Mouse (Mus musculus) midbrain, embryonic 12.5 days (tissue): ENCODE data around the gene Etv2. TPM values are rescaled to one million over a fixed set of nuclear protein-coding genes. Genes with fewer than 3 reads are reported as not detected.

Experiments used
- ATAC-seq: fragments of 200-750 bp; cut with Nextera tagmentation; 2 replicates; pipeline ENCODE4 v1.8.0; 2017; ENCODE audit warnings: low read depth, moderate TSS enrichment, moderate library complexity; ENCODE audit not compliant: low FRiP score
- H3K27ac ChIP-seq: fragments of 300-500 bp; sonication (generic); replicated peaks from 2 replicates; pipeline ENCODE4 v1.5.1; 2016; ENCODE audit warnings: mild to moderate bottlenecking
- H3K27me3 ChIP-seq: fragments of 300-500 bp; sonication (generic); 2 replicates; pipeline ENCODE4 v1.6.1; 2016; ENCODE audit warnings: mild to moderate bottlenecking
- H3K36me3 ChIP-seq: fragments of 300-500 bp; sonication (generic); 2 replicates; pipeline ENCODE4 v1.6.1; 2016
- H3K4me1 ChIP-seq: fragments of 300-500 bp; sonication (generic); 2 replicates; pipeline ENCODE4 v1.6.1; 2016
- H3K4me2 ChIP-seq: fragments of 300-500 bp; sonication (generic); replicated peaks from 2 replicates; pipeline ENCODE4 v1.6.1; 2016; ENCODE audit warnings: mild to moderate bottlenecking, moderate library complexity
- H3K4me3 ChIP-seq: fragments of 300-500 bp; sonication (generic); 2 replicates; pipeline ENCODE4 v1.5.1; 2016; ENCODE audit warnings: mild to moderate bottlenecking
- H3K9ac ChIP-seq: fragments of 300-500 bp; sonication (generic); replicated peaks from 2 replicates; pipeline ENCODE4 v1.6.1; 2016; ENCODE audit warnings: mild to moderate bottlenecking, moderate library complexity
- H3K9me3 ChIP-seq: fragments of 300-500 bp; sonication (generic); 2 replicates; pipeline ENCODE4 v1.6.1; 2016; ENCODE audit warnings: mild to moderate bottlenecking
- WGBS: fragments of 180-500 bp; shearing (Covaris S2); methylation state at CpG from one replicate; pipeline ENCODE4 v1.1.7; 2016; 5-methylcytosine and 5-hydroxymethylcytosine counted together
- polyA plus RNA-seq: library from polyadenylated mRNA; unstranded; fragments of >200 nt; fragmentation: Nextera tagmentation; extraction: Ambion mirVana; gene quantifications from 2 replicates; pipeline ENCODE4 v1.2.1, GENCODE M21; 2016

The Etv2 gene
- polyA plus RNA-seq, 1 experiment from 2014 or later = not detected

DNA sequence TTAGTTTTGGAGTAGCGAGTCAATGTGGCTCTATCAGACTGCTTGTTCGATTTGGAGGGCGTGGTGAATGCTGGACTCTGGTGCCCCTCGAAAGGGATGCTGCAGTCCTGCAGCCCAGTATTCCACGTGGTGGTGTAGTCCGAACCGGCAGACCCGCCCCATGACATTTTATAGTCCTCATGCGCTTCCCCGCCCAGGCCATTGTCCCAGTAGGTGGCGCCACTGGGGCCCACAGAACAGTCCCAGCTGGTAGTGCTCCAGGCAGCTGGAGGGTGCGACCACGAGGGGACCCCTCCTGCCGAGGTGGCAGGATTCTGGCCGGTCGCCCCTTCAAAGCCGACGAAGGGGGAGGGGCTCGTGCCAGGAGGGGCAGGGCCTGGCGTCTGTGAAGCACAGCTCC is 1.0 kb downstream of the Etv2 start:
- peak overlapping the region; percentile 38 for H3K4me2 ChIP-seq
- peaks cover 7% of the 10 kb centered on the region for H3K4me1 ChIP-seq
- no peak overlapping the region for H3K27ac ChIP-seq
- peaks cover 83% of the 10 kb centered on the region for H3K27me3 ChIP-seq
- no peaks in the 10 kb centered on the region for H3K9me3 ChIP-seq
- H3K36me3 ChIP-seq = no peaks in the 10 kb centered on the region
- H3K9ac ChIP-seq = no peak overlapping the region
- H3K4me3 ChIP-seq = peak overlapping the region; percentile 19
- ATAC-seq = 0 out of 2 replicates have a peak, but pooled peaks have one; percentile 54
- WGBS = 2% methylated on average over 20 of the region's 20 CpGs

DNA sequence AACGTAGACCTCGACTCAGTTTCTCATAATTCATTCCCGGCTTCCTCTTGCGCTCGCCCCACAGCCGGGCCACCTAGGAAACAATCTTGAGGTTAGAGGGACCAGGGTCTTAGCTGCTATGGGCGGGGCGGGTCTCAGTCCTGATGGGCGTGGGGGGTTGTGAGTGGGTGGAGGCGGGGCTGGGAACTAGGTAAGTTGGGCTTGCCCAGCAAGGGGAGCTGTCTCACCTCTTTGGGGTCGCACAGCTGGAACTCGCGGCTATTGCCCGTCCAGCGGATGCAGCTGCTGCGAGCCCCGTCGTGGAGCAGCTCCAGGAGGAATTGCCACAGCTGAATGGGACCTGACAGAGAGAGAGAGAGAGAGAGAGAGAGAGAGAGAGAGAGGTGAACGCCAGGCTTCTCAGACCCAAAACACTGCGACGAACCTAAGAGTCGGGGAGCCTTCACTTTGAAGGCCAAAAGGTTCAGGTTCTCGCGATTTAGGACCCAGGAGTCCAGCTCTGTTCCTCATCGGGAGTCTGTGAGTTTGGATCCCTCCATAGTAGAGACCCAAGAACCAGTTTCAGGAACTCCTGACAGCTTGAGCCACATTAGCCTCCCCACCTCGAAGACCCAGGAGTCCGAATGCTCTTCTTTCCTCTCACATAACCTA is 1.8 kb downstream of the Etv2 start:
- H3K36me3 ChIP-seq = no peaks in the 10 kb centered on the region
- H3K9me3 ChIP-seq = no peaks in the 10 kb centered on the region
- H3K27ac ChIP-seq = no peak overlapping the region
- no peak overlapping the region for H3K9ac ChIP-seq
- H3K4me2 ChIP-seq = 0 out of 2 replicates have a peak overlapping the region, but pooled peaks have one; percentile 5
- no peak for ATAC-seq
- H3K27me3 ChIP-seq = peaks cover 86% of the 10 kb centered on the region
- WGBS = 6% methylated on average over 27 of the region's 27 CpGs
- no peak overlapping the region for H3K4me3 ChIP-seq
- H3K4me1 ChIP-seq = peaks cover 7% of the 10 kb centered on the region

- ATAC-seq = no peak
Measured at GRCm38 (mm10) chr7:30629013-30629412, 6.6 kb downstream of the Etv2 start.

DNA sequence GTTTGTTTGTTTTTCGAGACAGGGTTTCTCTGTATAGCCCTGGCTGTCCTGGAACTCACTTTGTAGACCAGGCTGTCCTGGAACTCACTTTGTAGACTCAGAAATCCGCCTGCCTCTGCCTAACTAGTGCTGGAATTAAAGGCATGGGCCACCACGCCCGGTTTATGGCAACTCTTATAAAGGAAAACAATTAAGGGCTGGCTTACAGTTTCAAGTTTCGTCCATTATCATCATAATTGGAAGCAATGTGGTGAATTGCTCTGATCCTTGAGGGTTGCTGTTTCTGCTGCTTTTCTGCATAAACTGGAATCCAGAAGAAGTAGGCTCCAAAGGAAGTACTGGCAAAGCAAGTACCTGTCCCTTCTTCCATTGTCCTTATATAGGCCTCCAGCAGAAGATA is 9.0 kb downstream of the Etv2 start:
- peaks cover 12% of the 10 kb centered on the region for H3K4me1 ChIP-seq
- peak overlapping the region; percentile 95; the same call in 1 of the 2 replicates for H3K4me2 ChIP-seq
- no peak overlapping the region for H3K27ac ChIP-seq
- no peak overlapping the region for H3K9ac ChIP-seq
- no peak overlapping the region for H3K4me3 ChIP-seq
- WGBS = 87% methylated on average over 5 of the region's 5 CpGs
- 0 out of 2 replicates have a peak, but pooled peaks have one; percentile 4 for ATAC-seq
- peaks cover 28% of the 10 kb centered on the region for H3K36me3 ChIP-seq
- H3K27me3 ChIP-seq = peaks cover 23% of the 10 kb centered on the region
- no peaks in the 10 kb centered on the region for H3K9me3 ChIP-seq

More at GRCm38 (mm10) chr7:30629013-30629412, 6.6 kb downstream of the Etv2 start:
- Histone ChIP-seq H3K4me1 (peaks cover 12% of the 10 kb centered on the region), H3K4me3 (no peak overlapping the region), H3K4me2 (no peak overlapping the region), H3K36me3 (peaks cover 4% of the 10 kb centered on the region), H3K9me3 (no peaks in the 10 kb centered on the region), H3K27ac (no peak overlapping the region), H3K9ac (no peak overlapping the region), H3K27me3 (peaks cover 45% of the 10 kb centered on the region)

GRCm38 (mm10) chr7:30625530-30626384 is 9.9 kb downstream of the Etv2 start, which contains the start of gene Cox6b1:
Cox6b1 (minus strand) TSS chr7:30626151.
- peak; percentile 93 for ATAC-seq
- Histone ChIP-seq H3K4me1 (peaks cover 12% of the 10 kb centered on the region), H3K27me3 (peaks cover 15% of the 10 kb centered on the region), H3K9me3 (no peaks in the 10 kb centered on the region), H3K9ac (peak within 1 kb of the TSS; percentile 80), H3K4me3 (peak within 1 kb of the TSS; percentile 86), H3K36me3 (peaks cover 34% of the 10 kb centered on the region), H3K27ac (0 out of 2 replicates have a peak within 1 kb of the TSS, but pooled peaks have one; percentile 42), H3K4me2 (peak within 1 kb of the TSS; percentile 95)
- 2% methylated on average over 44 of the region's 44 CpGs for WGBS

GRCm38 (mm10) chr7:30619202-30619601 is 16.4 kb downstream of the Etv2 start:
- H3K36me3 ChIP-seq = peaks cover 76% of the 10 kb centered on the region

GRCm38 (mm10) chr7:30618658-30619057 is 17.0 kb downstream of the Etv2 start:
- H3K9me3 ChIP-seq = no peaks in the 10 kb centered on the region
- H3K4me1 ChIP-seq = no peaks in the 10 kb centered on the region
- no peak overlapping the region for H3K4me2 ChIP-seq
- 97% methylated on average over 9 of the region's 9 CpGs for WGBS
- H3K27ac ChIP-seq = no peak overlapping the region
- H3K9ac ChIP-seq = no peak overlapping the region
- H3K27me3 ChIP-seq = no peaks in the 10 kb centered on the region
- peaks cover 71% of the 10 kb centered on the region for H3K36me3 ChIP-seq
- no peak overlapping the region for H3K4me3 ChIP-seq
- ATAC-seq = no peak

More at GRCm38 (mm10) chr7:30619202-30619601, 16.4 kb downstream of the Etv2 start:
- Histone ChIP-seq H3K4me1 (no peaks in the 10 kb centered on the region), H3K4me2 (no peak overlapping the region), H3K4me3 (no peak overlapping the region), H3K27ac (no peak overlapping the region), H3K9ac (no peak overlapping the region), H3K27me3 (no peaks in the 10 kb centered on the region), H3K9me3 (no peaks in the 10 kb centered on the region)
- ATAC-seq = no peak
- 88% methylated on average over 3 of the region's 3 CpGs for WGBS

GRCm38 (mm10) chr7:30615049-30615760 is 20.4 kb downstream of the Etv2 start:
- H3K27me3 ChIP-seq = no peaks in the 10 kb centered on the region; the same call in 1 of the 2 replicates
- no peaks in the 10 kb centered on the region for H3K9me3 ChIP-seq
- no peak overlapping the region for H3K9ac ChIP-seq
- ATAC-seq = no peak
- H3K4me2 ChIP-seq = no peak overlapping the region
- no peaks in the 10 kb centered on the region for H3K4me1 ChIP-seq
- no peak overlapping the region for H3K4me3 ChIP-seq
- no peak overlapping the region for H3K27ac ChIP-seq
- 70% methylated on average over 5 of the region's 5 CpGs for WGBS
- H3K36me3 ChIP-seq = peaks cover 45% of the 10 kb centered on the region

GRCm38 (mm10) chr7:30614454-30614853 is 21.2 kb downstream of the Etv2 start:
- WGBS = 85% methylated on average over 2 of the region's 2 CpGs
- H3K27me3 ChIP-seq = no peaks in the 10 kb centered on the region; the same call in 1 of the 2 replicates
- H3K9me3 ChIP-seq = no peaks in the 10 kb centered on the region
- H3K9ac ChIP-seq = no peak overlapping the region
- H3K4me2 ChIP-seq = no peak overlapping the region
- no peak for ATAC-seq
- no peak overlapping the region for H3K4me3 ChIP-seq
- no peak overlapping the region for H3K27ac ChIP-seq
- no peaks in the 10 kb centered on the region for H3K4me1 ChIP-seq
- peaks cover 42% of the 10 kb centered on the region for H3K36me3 ChIP-seq

DNA sequence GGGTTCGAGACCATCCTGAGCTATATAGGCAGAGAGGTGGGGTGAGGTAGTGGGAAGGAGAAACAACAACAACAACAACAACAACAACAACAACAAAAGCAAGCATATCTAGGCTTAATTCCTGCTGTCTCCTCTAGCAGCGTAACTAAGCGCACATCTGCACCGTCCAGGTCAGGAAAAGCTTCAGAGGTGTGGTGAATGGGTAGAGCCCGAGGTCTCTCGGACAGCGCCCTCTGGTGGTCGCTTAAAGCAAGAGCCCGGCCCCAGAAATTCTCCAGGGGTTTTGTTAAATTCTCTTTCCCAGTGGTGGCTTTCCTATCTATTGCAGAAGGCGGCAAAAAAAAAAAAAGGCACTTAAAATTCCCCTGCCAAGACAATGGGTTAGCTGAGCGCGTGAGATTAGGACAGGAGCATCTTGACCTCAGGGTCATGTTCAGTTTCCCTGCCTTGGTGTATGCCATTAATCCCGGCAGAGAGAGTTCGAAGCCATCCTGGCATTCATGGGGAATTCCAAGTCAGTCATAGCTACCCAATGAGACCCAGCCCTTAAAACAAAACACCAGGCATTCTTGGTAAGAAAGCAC is 22.0 kb downstream of the Etv2 start:
- H3K4me2 ChIP-seq = no peak overlapping the region
- ATAC-seq = no peak
- no peak overlapping the region for H3K9ac ChIP-seq
- H3K9me3 ChIP-seq = no peaks in the 10 kb centered on the region
- H3K36me3 ChIP-seq = peaks cover 34% of the 10 kb centered on the region
- no peak overlapping the region for H3K4me3 ChIP-seq
- no peaks in the 10 kb centered on the region for H3K4me1 ChIP-seq
- 20% methylated on average over 14 of the region's 14 CpGs for WGBS
- H3K27ac ChIP-seq = no peak overlapping the region
- H3K27me3 ChIP-seq = no peaks in the 10 kb centered on the region; the same call in 1 of the 2 replicates

- no peak for ATAC-seq
- H3K9ac ChIP-seq = no peak within 1 kb of the TSS
- no peaks in the 10 kb centered on the region; the same call in 1 of the 2 replicates for H3K27me3 ChIP-seq
- H3K27ac ChIP-seq = no peak within 1 kb of the TSS
- no peak within 1 kb of the TSS for H3K4me2 ChIP-seq
- no peaks in the 10 kb centered on the region for H3K9me3 ChIP-seq
- no peak within 1 kb of the TSS for H3K4me3 ChIP-seq
- H3K36me3 ChIP-seq = peaks cover 26% of the 10 kb centered on the region
- 78% methylated on average over 8 of the region's 8 CpGs for WGBS
- no peaks in the 10 kb centered on the region for H3K4me1 ChIP-seq
Measured at GRCm38 (mm10) chr7:30612654-30613402, 22.8 kb downstream of the Etv2 start, which contains the start of gene Upk1a. Upk1a (minus strand) TSS chr7:30612847.
